Mouse (Mus musculus): Measurements from ENCODE around the gene Zfp654. TPM values are rescaled to one million over a fixed set of nuclear protein-coding genes. Genes with fewer than 3 reads are reported as not detected.

The Zfp654 gene
- total and polyA plus RNA-seq, 3 experiments: 6.5 to 22.6 (median 7.1) TPM

- no peak overlapping the region for H3K9ac ChIP-seq (ENCODE audit: insufficient read depth, low read depth)
- in situ Hi-C loops (cut with MboI; ENCODE audit: low pct_ligation_motif_present, low pct_unique_long_range_greater_than_20kb, low sequenced_read_pairs): no loop called here
Measured at GRCm38 (mm10) chr16:64801638-64802037, 49.8 kb downstream of the Zfp654 start.

GRCm38 (mm10) chr16:64800393-64800792 is 51.1 kb downstream of the Zfp654 start:
- Histone ChIP-seq H3K9ac (ENCODE audit: insufficient read depth, low read depth) (no peak overlapping the region), H3K79me2 (replicated peaks; ENCODE audit: control insufficient read depth, extremely low read depth, insufficient read depth, poor library complexity, severe bottlenecking) (no peaks in the 10 kb centered on the region; the same call in 1 of the 2 replicates), H3K4me1 (ENCODE audit: control insufficient read depth in 1 of 2, insufficient read depth in 2 of 2) (peaks cover 3 to 13% of the 10 kb centered on the region in 2 experiments; a peak in 3 of 4 replicates), H3K36me3 (replicated peaks in 1 of 2; ENCODE audit: control insufficient read depth in 1 of 2, insufficient read depth in 1 of 2, low read length in 1 of 2) (peaks cover 3 to 23% of the 10 kb centered on the region in 2 experiments), H3K27ac (ENCODE audit: insufficient read depth, low read depth) (no peak overlapping the region), H3K27me3 (replicated peaks) (no peaks in the 10 kb centered on the region), H3K4me2 (ENCODE audit: insufficient read depth, low read depth, poor library complexity, severe bottlenecking) (no peak overlapping the region), H3K9me3 (replicated peaks; ENCODE audit: low read length) (no peaks in the 10 kb centered on the region), H3K4me3 (replicated peaks in 1 of 3; ENCODE audit: low read depth in 2 of 3, low read length in 2 of 3, poor library complexity in 1 of 3) (no peak overlapping the region)
- dilution Hi-C loops (cut with MboI; ENCODE audit: extremely low pct_ligation_motif_present, extremely low pct_unique_long_range_greater_than_20kb, low sequenced_read_pairs): no loop called here
- in situ Hi-C loops (cut with MboI; ENCODE audit: low pct_ligation_motif_present, low pct_unique_long_range_greater_than_20kb, low sequenced_read_pairs): no loop called here
- no peak for DNase-seq (ENCODE audit: extremely low read depth)
- TF ChIP-seq NRF1 (IDR thresholded peaks at IDR 0.05; ENCODE audit: low read depth, low read length) (no peak), MAZ (IDR thresholded peaks at IDR 0.05; ENCODE audit: low read depth, low read length) (no peak), KAT2A (IDR thresholded peaks at IDR 0.05; ENCODE audit: insufficient replicate concordance, low read length) (no peak), NELFE (IDR thresholded peaks at IDR 0.05; ENCODE audit: low read depth, low read length) (no peak), PAX5 (IDR thresholded peaks at IDR 0.05; ENCODE audit: low read length) (no peak), ETS1 (conservative IDR thresholded peaks at IDR 0.05; ENCODE audit: low read depth, low read length) (no peak), CHD2 (IDR thresholded peaks at IDR 0.05; ENCODE audit: low read length) (no peak), TBP (conservative IDR thresholded peaks at IDR 0.05; ENCODE audit: low read depth, low read length) (no peak), IRF4 (IDR thresholded peaks at IDR 0.05; ENCODE audit: low read depth, low read length) (no peak), MEF2A (IDR thresholded peaks at IDR 0.05; ENCODE audit: borderline replicate concordance, low read depth, low read length) (no peak), MAFK (IDR thresholded peaks at IDR 0.05; ENCODE audit: insufficient replicate concordance, low read length) (no peak), MAX (IDR thresholded peaks at IDR 0.05; ENCODE audit: low read length) (no peak), TCF12 (IDR thresholded peaks at IDR 0.05; ENCODE audit: low read depth, low read length) (no peak), USF1 (IDR thresholded peaks at IDR 0.05; ENCODE audit: low read depth, low read length) (no peak), JUND (conservative IDR thresholded peaks at IDR 0.05; ENCODE audit: low read depth, low read length) (no peak), CTCF (conservative IDR thresholded peaks at IDR 0.05 in 1 of 2, IDR thresholded peaks at IDR 0.05 in 1 of 2; ENCODE audit: low read depth in 2 of 2, low read length in 2 of 2) (no peak), POLR2A (IDR thresholded peaks at IDR 0.05; ENCODE audit: low read depth, low read length) (no peak), EP300 (IDR thresholded peaks at IDR 0.05; ENCODE audit: low read length) (no peak), BHLHE40 (IDR thresholded peaks at IDR 0.05; ENCODE audit: low read depth, low read length) (no peak), POLR2AphosphoS2 (IDR thresholded peaks at IDR 0.05; ENCODE audit: low read depth, low read length) (no peak)

More at GRCm38 (mm10) chr16:64801638-64802037, 49.8 kb downstream of the Zfp654 start:
- Histone ChIP-seq H3K4me3 (replicated peaks in 1 of 3; ENCODE audit: low read depth in 2 of 3, low read length in 2 of 3, poor library complexity in 1 of 3) (no peak overlapping the region), H3K79me2 (replicated peaks; ENCODE audit: control insufficient read depth, extremely low read depth, insufficient read depth, poor library complexity, severe bottlenecking) (no peaks in the 10 kb centered on the region; the same call in 1 of the 2 replicates), H3K27me3 (replicated peaks) (no peaks in the 10 kb centered on the region), H3K4me2 (ENCODE audit: insufficient read depth, low read depth, poor library complexity, severe bottlenecking) (no peak overlapping the region), H3K36me3 (replicated peaks in 1 of 2; ENCODE audit: control insufficient read depth in 1 of 2, insufficient read depth in 1 of 2, low read length in 1 of 2) (peaks cover 7 to 27% of the 10 kb centered on the region in 2 experiments), H3K27ac (ENCODE audit: insufficient read depth, low read depth) (no peak overlapping the region), H3K9me3 (replicated peaks; ENCODE audit: low read length) (no peaks in the 10 kb centered on the region), H3K4me1 (ENCODE audit: control insufficient read depth in 1 of 2, insufficient read depth in 2 of 2) (peaks cover 3 to 10% of the 10 kb centered on the region in 2 experiments; a peak in 3 of 4 replicates)
- DNase-seq (ENCODE audit: extremely low read depth): no peak
- no peak for TF ChIP-seq ETS1 (conservative IDR thresholded peaks at IDR 0.05; ENCODE audit: low read depth, low read length)
- TF ChIP-seq EP300 (IDR thresholded peaks at IDR 0.05; ENCODE audit: low read length): no peak
- TF ChIP-seq BHLHE40 (IDR thresholded peaks at IDR 0.05; ENCODE audit: low read depth, low read length): no peak
- TF ChIP-seq UBTF (IDR thresholded peaks at IDR 0.05; ENCODE audit: low read depth, low read length): no peak
- TF ChIP-seq USF1 (IDR thresholded peaks at IDR 0.05; ENCODE audit: low read depth, low read length): no peak
- TF ChIP-seq SIN3A (IDR thresholded peaks at IDR 0.05; ENCODE audit: low read length): no peak
- no peak for TF ChIP-seq MXI1 (IDR thresholded peaks at IDR 0.05; ENCODE audit: low read depth, low read length)
- TF ChIP-seq POLR2AphosphoS2 (IDR thresholded peaks at IDR 0.05; ENCODE audit: low read depth, low read length): no peak
- no peak for TF ChIP-seq JUN (IDR thresholded peaks at IDR 0.05; ENCODE audit: insufficient read depth, low read depth, low read length)
- dilution Hi-C loops (cut with MboI; ENCODE audit: extremely low pct_ligation_motif_present, extremely low pct_unique_long_range_greater_than_20kb, low sequenced_read_pairs): no loop called here
